Mouse (Mus musculus) frontal cortex, postnatal 36 days (tissue): ENCODE measurements around the gene Fam50a.
"Not testable (repeated sequence)": the region's sequence is repeated elsewhere in the genome, so short reads cannot be mapped to it uniquely, and the experiment has no call there.

Source experiments
- DNase-seq, 2 experiments: peaks; one replicate each; pipeline ENCODE4 v3.0.0; 2022; ENCODE audit warnings: low spot score in 2 of 2

The Fam50a gene

DNA sequence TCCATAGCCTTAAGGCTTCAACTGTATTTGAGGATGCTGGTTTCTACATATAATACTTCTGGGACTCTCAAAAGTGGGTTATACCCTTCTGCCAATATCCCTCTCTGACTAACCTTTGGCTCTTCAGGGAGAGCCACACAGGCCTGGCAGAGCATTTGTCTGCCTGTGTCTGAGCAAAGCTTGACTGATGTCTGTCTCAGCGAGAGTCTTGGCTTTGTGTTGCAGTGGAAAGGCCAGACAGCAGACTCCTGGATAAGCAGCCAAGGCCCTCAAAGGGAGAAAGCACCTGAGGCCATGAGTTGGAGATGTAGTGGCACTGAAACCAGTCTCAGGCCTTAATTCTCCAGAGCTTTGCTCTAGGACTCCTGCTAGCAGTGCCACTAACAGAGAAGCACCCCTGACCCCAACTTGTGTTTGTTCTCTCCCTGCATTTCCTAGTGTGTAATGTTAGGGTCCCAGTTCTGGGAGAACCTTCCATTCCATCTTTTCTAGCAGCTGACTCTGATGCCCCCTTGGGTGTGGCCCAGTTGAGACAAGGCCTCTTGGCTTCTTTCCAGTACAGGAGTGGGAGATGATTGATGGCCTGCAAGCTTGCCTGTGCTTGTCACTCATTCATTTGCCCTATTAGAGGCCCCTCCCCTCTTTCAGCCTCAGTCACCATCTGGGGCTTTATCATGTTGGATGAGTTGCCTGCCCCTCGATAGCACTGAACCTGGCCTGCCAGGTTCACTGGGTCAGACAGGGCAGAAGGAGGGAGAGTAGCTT, 17.5 kb downstream of the Fam50a start:
- no peak for DNase-seq

DNA sequence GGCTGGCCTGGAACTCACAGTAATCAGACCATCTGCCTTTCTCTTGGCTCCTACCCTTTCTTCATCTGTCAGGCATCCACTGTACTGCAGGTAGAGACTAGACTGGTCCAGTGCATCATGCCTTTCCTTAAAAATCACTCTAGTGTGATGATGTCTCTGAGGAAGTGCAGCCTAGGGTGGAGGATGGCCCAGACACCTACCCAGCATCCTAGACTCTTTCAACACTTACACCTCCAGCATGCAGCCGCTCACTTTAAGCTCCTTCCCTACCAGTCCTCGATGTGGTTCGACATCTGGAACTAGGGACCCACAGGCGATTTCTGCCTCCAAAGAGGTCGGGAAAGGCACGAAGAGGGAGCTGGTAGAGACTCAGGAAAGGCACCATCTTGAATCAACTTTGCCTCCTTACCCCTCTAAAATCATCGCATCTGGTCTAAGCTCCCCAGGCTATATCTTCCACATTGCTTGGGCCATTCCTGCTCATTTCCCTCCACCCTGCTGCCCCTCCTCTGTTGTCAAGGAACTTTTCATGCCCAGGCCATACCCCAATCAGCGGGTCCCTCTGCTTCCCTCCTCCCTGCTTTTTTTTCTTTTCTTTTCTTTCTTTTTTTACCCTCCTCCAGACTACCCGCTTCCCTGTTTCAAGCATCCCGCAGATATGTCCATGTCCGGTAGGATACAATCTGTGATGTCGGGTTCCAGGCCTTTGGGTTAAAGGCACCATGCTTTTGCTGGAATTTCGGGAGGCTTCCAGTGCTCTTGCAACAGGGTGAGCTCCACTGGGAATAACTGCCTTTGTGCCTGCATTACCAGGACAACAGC, 40.0 kb downstream of the Fam50a start:
- no peak for DNase-seq

DNA sequence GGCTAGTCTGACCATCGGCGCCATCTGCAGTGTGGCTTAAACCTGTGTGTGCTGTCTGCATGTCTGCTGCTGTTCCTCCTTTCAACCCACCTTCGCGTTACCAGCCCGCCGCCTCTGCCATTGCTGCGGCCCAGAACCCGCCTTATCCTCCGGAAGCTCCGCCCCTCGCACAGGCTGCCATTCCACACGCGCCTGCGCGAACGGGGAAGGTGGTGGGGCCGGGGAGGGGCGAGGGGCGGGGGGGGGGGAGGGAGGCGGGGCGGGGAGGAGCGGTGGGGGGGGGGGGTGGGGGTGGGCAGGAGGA, 40.6 kb downstream of the Fam50a start, which contains the start of gene Lage3:
Gene Lage3, minus strand, starts transcription at position 152 of the 304 bp plus-strand sequence.
- peak; percentile 67 to 79 for DNase-seq

DNA sequence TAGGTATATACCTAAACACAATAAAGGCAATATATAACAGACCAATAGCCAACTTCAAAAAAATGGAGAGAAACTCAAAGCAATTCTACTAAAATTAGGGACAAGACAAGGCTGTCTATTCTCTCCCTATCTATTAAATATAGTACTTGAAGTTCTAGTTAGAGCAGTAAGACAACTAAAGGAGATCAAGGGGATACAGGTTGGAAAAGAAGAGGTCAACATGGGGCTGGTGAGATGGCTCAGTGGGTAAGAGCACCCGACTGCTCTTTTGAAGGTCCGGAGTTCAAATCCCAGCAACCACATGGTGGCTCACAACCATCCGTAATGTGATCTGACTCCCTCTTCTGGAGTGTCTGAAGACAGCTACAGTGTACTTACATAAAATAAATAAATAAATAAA, 44.2 kb downstream of the Fam50a start:
- DNase-seq, result not testable (repeated sequence)

DNA sequence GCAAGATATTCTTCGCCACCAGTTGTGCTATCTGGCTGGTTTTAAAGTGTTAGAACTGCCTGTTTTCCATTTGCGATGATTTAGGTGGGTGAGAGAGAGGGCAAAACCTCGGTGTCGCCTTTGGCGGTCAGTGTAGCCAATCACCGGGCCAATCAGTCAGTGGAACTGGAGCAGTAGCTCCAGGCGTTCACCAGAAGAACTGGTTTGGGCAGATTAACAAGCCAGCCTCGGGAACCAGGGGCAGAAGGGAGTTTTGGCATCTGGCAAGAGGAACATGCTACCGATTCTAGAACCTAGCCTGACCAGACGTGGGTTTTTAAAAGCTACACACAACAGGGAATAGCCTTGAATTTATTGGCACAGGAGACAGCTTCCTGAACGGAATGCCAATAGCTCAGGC, 46.3 kb downstream of the Fam50a start:
- DNase-seq, result no peak

DNA sequence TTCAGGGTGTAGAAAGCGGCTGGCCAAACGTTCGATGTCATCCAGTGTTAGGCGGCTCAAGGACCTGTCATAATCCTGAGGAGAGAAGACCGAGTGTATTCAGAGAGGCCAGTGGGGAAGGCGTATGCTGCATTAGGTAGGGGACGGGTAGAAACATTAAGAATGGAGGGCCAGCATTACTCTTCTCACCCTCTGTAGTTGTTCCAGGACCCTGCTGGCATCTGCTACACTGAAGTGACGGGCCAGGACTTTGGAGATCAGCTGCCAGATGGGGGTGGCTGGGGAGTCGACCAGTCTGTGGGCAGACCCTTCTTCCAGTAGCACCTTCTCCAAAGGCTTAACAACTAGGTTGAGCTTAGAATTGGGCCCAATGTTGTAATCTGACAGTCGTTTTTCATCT, 54.7 kb downstream of the Fam50a start:
- DNase-seq, result no peak

DNA sequence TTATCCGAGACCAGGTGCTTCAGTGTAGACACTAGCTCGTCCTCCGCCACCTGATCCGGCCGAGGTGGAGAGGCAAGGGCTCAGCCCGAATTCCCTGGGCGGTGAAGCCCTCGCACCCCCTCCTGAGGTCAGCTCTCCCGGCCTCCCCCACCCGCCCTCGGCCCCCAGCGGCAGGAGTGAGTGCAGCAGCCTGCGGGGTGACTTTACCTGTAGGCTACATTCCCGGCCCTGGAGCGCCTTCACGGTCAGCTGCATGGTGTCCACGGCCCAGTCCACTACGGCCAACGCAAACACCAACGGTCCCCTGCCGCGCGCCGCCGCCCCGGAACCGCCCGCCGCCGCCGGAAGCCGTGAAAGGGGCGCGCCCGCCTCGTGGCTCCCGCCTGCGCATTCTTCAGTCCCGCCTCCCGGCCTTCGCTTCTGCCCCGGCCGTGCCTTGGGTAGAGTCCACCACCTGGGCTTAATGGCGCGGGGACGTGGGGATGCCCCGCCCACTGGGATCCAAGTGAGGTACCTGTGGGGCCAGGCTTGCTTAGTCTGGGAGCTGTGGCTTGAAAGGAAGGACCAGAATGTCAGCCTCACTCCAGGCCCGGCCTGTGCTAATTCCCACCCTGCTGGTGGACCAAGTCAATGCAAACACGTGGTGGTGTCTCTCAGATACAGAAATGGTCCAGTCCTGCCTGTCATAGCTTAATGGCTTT, 55.5 kb downstream of the Fam50a start:
- peak; percentile 47 to 58 for DNase-seq
